20 mouse cellular contexts compared by ENCODE assay signal in genomic region chr14:30628235-30628634, GRCm38 (mm10). TPM values are rescaled to one million over a fixed set of nuclear protein-coding genes. Genes with fewer than 3 reads are reported as not detected.
DNase-seq lines count a peak whose midpoint lies in the region; ATAC-seq lines count a peak whose summit lies in the region.
"Had no signal": no experiment of that assay in that cellular context is flagged by ENCODE, and none has a peak within 500 bp of the region (broad histone marks: within the 10 kb centered on the region; RNA-seq: fewer than 3 reads in every experiment).

No protein-coding gene starts in this region.

- no peaks in the 10 kb centered on the region for H3K27me3 ChIP-seq in kidney, embryonic 16.5 days (ENCODE audit: insufficient read depth, low read length)
- no peaks in the 10 kb centered on the region for H3K27me3 ChIP-seq in stomach, embryonic 16.5 days (ENCODE audit: control insufficient read depth, insufficient read depth, low read length)
- H3K27me3 ChIP-seq: embryonic facial prominence, embryonic 13.5 days had no signal

- ATAC-seq in kidney, embryonic 16.5 days (ENCODE audit: low FRiP score, low TSS enrichment): no peak
- ATAC-seq in stomach, embryonic 16.5 days (ENCODE audit: insufficient read depth, low FRiP score): peak; percentile 9; the same call in 1 of the 2 replicates
- ATAC-seq: CD4-positive, CD25-positive, alpha-beta regulatory T cell, adult 4 months; forebrain, embryonic 16.5 days had no signal

- H3K9me3 ChIP-seq in kidney, embryonic 16.5 days (ENCODE audit: low read length): no peaks in the 10 kb centered on the region
- H3K9me3 ChIP-seq in stomach, embryonic 16.5 days (replicated peaks; ENCODE audit: control insufficient read depth, low read length): no peaks in the 10 kb centered on the region
- H3K9me3 ChIP-seq: embryonic facial prominence, embryonic 13.5 days; forebrain, embryonic 12.5 days; G1E; heart, embryonic 13.5 days had no signal

- H3K4me2 ChIP-seq in kidney, embryonic 16.5 days (replicated peaks; ENCODE audit: low read depth, low read length): no peak overlapping the region
- no peak overlapping the region for H3K4me2 ChIP-seq in stomach, embryonic 16.5 days (ENCODE audit: low read depth, low read length)
- H3K4me2 ChIP-seq: embryonic facial prominence, embryonic 13.5 days; forebrain, embryonic 12.5 days; heart, embryonic 13.5 days had no signal

- WGBS in kidney, embryonic 16.5 days: 59% methylated on average over 5 of the region's 5 CpGs
- WGBS in stomach, embryonic 16.5 days: 69% methylated on average over 5 of the region's 5 CpGs

- H3K27ac ChIP-seq in kidney, embryonic 16.5 days (ENCODE audit: low read length): no peak overlapping the region
- peak overlapping the region; percentile 60 for H3K27ac ChIP-seq in stomach, embryonic 16.5 days (ENCODE audit: low read length)
- H3K27ac ChIP-seq: embryonic facial prominence, embryonic 13.5 days; forebrain, embryonic 12.5 days; heart, embryonic 13.5 days had no signal

- H3K9ac ChIP-seq in kidney, embryonic 16.5 days (replicated peaks; ENCODE audit: low read length): no peak overlapping the region
- no peak overlapping the region for H3K9ac ChIP-seq in stomach, embryonic 16.5 days (ENCODE audit: low read length)
- H3K9ac ChIP-seq: embryonic facial prominence, embryonic 13.5 days; forebrain, embryonic 12.5 days; heart, embryonic 13.5 days had no signal

- H3K4me3 ChIP-seq in kidney, embryonic 16.5 days (ENCODE audit: low read length): no peak overlapping the region
- no peak overlapping the region for H3K4me3 ChIP-seq in stomach, embryonic 16.5 days (replicated peaks; ENCODE audit: low read length)
- H3K4me3 ChIP-seq: embryonic facial prominence, embryonic 13.5 days; forebrain, embryonic 12.5 days; heart, embryonic 13.5 days had no signal

- H3K4me1 ChIP-seq in kidney, embryonic 16.5 days (ENCODE audit: insufficient read depth, low read length): peaks cover 41% of the 10 kb centered on the region
- peaks cover 35% of the 10 kb centered on the region for H3K4me1 ChIP-seq in stomach, embryonic 16.5 days (ENCODE audit: control insufficient read depth, insufficient read depth, low read length)

- H3K36me3 ChIP-seq in kidney, embryonic 16.5 days (ENCODE audit: insufficient read depth, low read length): no peaks in the 10 kb centered on the region
- H3K36me3 ChIP-seq in stomach, embryonic 16.5 days (ENCODE audit: control insufficient read depth, insufficient read depth, low read length): no peaks in the 10 kb centered on the region
- H3K36me3 ChIP-seq: embryonic facial prominence, embryonic 13.5 days; forebrain, embryonic 12.5 days; heart, embryonic 13.5 days had no signal

- peak; percentile 89 for DNase-seq in heart, adult 11 months
- no peak for DNase-seq in heart, adult 9 months (ENCODE audit: low spot score in 2 of 2)
- DNase-seq in kidney, postnatal 36 days: peak; percentile 46 to 51
- DNase-seq in layer of hippocampus, adult 9-10 months (ENCODE audit: low spot score): no peak
- no peak for DNase-seq in adrenal gland, postnatal 10 days
- DNase-seq: adrenal gland, adult 8-10 months; B cell, adult 2 months; cerebellum, adult 11-12 months; cerebellum, adult 9-11 months; cerebellum, postnatal 36 days; gastrocnemius, postnatal 14 days; heart, postnatal 36 days had no signal

RNA-seq across cellular contexts. Expression of gene Prkcd, which starts 2.2 kb away (rescaled TPM):
- polyA plus RNA-seq in kidney, embryonic 16.5 days (2015; fragmentation: Nextera tagmentation; extraction: Ambion mirVana): 48.9 and 52.4 TPM in 2 replicates
- polyA plus RNA-seq in stomach, embryonic 16.5 days (2015; fragmentation: Nextera tagmentation; extraction: Ambion mirVana): 54.8 and 56.5 TPM in 2 replicates
- 100 to 1,000 TPM in 1 of 2 experiments, 10 to 100 TPM in 1; 80.9 to 129 TPM for total RNA-seq in adrenal gland, postnatal 10 days (2021)

RNA-seq across cellular contexts. Expression of gene Rft1, which starts 25.9 kb away (rescaled TPM):
- 19.6 and 20.3 TPM in 2 replicates for polyA plus RNA-seq in kidney, embryonic 16.5 days (2015; fragmentation: Nextera tagmentation; extraction: Ambion mirVana)
- 15.6 and 17.7 TPM in 2 replicates for polyA plus RNA-seq in stomach, embryonic 16.5 days (2015; fragmentation: Nextera tagmentation; extraction: Ambion mirVana)
- total RNA-seq in adrenal gland, postnatal 10 days (2021): 10 to 100 TPM; 21.2 to 24.2 TPM

Comparison
In these comparisons a context has a peak if more than half of its experiments do, and no peak if none do; other contexts are left out.
1. DNase-seq: peak in heart, adult 11 months (single experiment) and kidney, postnatal 36 days (2 of 2); none in heart, adult 9 months (0 of 2), layer of hippocampus, adult 9-10 months (single experiment) and adrenal gland, postnatal 10 days (single experiment).